Mouse (Mus musculus) lung, embryonic 15.5 days (tissue): ENCODE data around the gene Pcdh10. TPM values are rescaled to one million over a fixed set of nuclear protein-coding genes. Genes with fewer than 3 reads are reported as not detected.

Experiments used
- ATAC-seq: fragments of 200-750 bp; cut with Nextera tagmentation; 2 replicates; pipeline ENCODE4 v1.8.0; 2017; ENCODE audit warnings: moderate number of reproducible peaks, borderline replicate concordance; ENCODE audit not compliant: low FRiP score, low TSS enrichment; ENCODE audit errors: extremely low read depth
- H3K27ac ChIP-seq: fragments of 300-500 bp; sonication (generic); 2 replicates; pipeline ENCODE4 v1.5.1; 2015; ENCODE audit warnings: moderate library complexity, mild to moderate bottlenecking, inconsistent platforms
- H3K27me3 ChIP-seq: fragments of 300-500 bp; sonication (generic); 2 replicates; pipeline ENCODE4 v1.6.1; 2015; ENCODE audit warnings: inconsistent platforms
- H3K36me3 ChIP-seq: fragments of 300-500 bp; sonication (generic); 2 replicates; pipeline ENCODE4 v1.6.1; 2015; ENCODE audit warnings: inconsistent platforms
- H3K4me1 ChIP-seq: fragments of 300-500 bp; sonication (generic); 2 replicates; pipeline ENCODE4 v1.6.1; 2015; ENCODE audit warnings: inconsistent platforms
- H3K4me2 ChIP-seq: fragments of 300-500 bp; sonication (generic); 2 replicates; pipeline ENCODE4 v1.6.1; 2015; ENCODE audit warnings: inconsistent platforms, mild to moderate bottlenecking, moderate library complexity
- H3K4me3 ChIP-seq: fragments of 300-500 bp; sonication (generic); 2 replicates; pipeline ENCODE4 v1.5.1; 2015; ENCODE audit warnings: mild to moderate bottlenecking, inconsistent platforms
- H3K9ac ChIP-seq: fragments of 300-500 bp; sonication (generic); 2 replicates; pipeline ENCODE4 v1.6.1; 2015; ENCODE audit warnings: inconsistent platforms
- H3K9me3 ChIP-seq: fragments of 300-500 bp; sonication (generic); 2 replicates; pipeline ENCODE4 v1.6.1; 2016; ENCODE audit warnings: inconsistent platforms
- WGBS: fragments of 180-500 bp; shearing (Covaris S2); methylation state at CpG from one replicate; pipeline ENCODE4 v1.1.7; 2015; 5-methylcytosine and 5-hydroxymethylcytosine counted together
- polyA plus RNA-seq: library from polyadenylated mRNA; unstranded; fragments of >200 nt; fragmentation: Nextera tagmentation; extraction: Ambion mirVana; gene quantifications from 2 replicates; pipeline ENCODE4 v1.2.1, GENCODE M21; 2015

Gene Pcdh10
- 0.12 and 0.53 TPM in 2 replicates for polyA plus RNA-seq

DNA sequence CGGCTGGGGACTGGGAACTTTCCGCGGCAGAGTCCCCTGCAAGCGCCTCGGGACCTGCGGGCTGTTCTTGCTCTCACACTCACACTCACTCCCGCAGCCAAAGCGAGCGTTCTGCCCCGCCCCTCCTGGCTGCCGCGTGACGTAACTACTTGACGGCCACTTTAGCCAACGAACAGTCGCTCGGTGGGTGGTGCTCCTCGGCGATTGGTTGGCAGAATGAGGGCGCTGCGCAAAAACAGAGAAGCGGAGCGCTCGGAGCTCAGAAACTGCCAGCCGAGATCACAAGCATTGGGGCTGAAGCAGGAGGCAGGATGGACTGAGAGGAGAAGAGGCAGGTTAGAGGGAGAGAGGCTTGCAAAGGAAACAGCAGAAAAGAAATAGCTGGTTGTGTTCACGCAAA lies at the start of gene Pcdh10:
Gene Pcdh10 (plus strand): TSS at position 254 of the 400 bp plus-strand sequence.
- peak within 1 kb of the TSS; percentile 42; the same call in 1 of the 2 replicates for H3K9ac ChIP-seq
- H3K4me3 ChIP-seq: peak within 1 kb of the TSS; percentile 57
- H3K27ac ChIP-seq: no peak within 1 kb of the TSS
- H3K36me3 ChIP-seq: no peaks in the 10 kb centered on the region
- peaks cover 42% of the 10 kb centered on the region for H3K4me1 ChIP-seq
- peak within 1 kb of the TSS; percentile 97 for H3K4me2 ChIP-seq
- H3K27me3 ChIP-seq: peaks cover 49% of the 10 kb centered on the region
- WGBS: under 1% methylated on average over 26 of the region's 26 CpGs
- peak; percentile 88 for ATAC-seq
- H3K9me3 ChIP-seq: no peaks in the 10 kb centered on the region

DNA sequence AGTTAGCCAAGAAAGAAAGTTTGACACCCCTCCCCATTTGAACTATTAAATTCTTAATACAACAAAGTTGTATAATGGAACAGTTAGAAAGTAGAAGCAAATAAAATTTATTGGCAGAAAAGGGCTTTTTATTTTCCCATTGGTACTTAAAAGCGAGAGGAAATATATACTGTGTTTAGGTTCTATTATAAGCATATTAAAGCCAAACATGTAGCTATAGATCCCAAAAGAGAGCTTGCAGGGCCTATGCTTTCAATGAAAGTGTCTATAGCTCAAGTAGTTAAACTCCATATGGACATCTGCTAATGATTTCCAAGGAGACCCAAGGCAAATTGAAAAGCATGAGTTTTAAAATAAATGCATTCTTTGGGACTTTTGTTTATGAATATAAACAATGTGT lies 22.3 kb upstream of the Pcdh10 start:
- H3K4me1 ChIP-seq: no peaks in the 10 kb centered on the region
- no peaks in the 10 kb centered on the region for H3K9me3 ChIP-seq
- no peak overlapping the region for H3K27ac ChIP-seq
- ATAC-seq: no peak
- no peak overlapping the region for H3K9ac ChIP-seq
- H3K4me2 ChIP-seq: no peak overlapping the region
- 78% methylated on average over 1 of the region's 1 CpGs for WGBS
- H3K36me3 ChIP-seq: no peaks in the 10 kb centered on the region
- no peak overlapping the region for H3K4me3 ChIP-seq
- no peaks in the 10 kb centered on the region for H3K27me3 ChIP-seq

DNA sequence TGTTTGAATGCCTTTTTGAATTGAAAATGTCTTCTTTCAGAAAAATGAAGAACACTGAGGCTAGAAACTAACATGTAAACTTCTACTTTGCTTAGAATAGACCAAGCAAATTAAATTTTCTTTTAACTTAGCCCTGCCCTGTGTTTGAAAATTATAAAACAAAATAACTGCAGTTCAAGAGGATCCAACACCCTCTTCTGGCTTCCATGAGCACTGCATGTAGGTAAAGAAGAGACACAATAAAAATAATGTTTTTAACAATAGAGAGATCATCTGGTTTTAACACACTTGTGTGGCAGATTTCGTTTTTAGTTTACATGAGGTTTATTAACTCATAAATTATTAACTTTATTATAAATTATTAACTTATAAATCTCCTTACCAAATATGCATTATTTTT lies 9.2 kb upstream of the Pcdh10 start:
- Histone ChIP-seq H3K4me3 (no peak overlapping the region), H3K4me2 (no peak overlapping the region), H3K27ac (no peak overlapping the region), H3K9ac (no peak overlapping the region), H3K27me3 (no peaks in the 10 kb centered on the region), H3K36me3 (no peaks in the 10 kb centered on the region), H3K4me1 (no peaks in the 10 kb centered on the region), H3K9me3 (no peaks in the 10 kb centered on the region)
- 52% methylated on average over 1 of the region's 1 CpGs for WGBS
- ATAC-seq: no peak

DNA sequence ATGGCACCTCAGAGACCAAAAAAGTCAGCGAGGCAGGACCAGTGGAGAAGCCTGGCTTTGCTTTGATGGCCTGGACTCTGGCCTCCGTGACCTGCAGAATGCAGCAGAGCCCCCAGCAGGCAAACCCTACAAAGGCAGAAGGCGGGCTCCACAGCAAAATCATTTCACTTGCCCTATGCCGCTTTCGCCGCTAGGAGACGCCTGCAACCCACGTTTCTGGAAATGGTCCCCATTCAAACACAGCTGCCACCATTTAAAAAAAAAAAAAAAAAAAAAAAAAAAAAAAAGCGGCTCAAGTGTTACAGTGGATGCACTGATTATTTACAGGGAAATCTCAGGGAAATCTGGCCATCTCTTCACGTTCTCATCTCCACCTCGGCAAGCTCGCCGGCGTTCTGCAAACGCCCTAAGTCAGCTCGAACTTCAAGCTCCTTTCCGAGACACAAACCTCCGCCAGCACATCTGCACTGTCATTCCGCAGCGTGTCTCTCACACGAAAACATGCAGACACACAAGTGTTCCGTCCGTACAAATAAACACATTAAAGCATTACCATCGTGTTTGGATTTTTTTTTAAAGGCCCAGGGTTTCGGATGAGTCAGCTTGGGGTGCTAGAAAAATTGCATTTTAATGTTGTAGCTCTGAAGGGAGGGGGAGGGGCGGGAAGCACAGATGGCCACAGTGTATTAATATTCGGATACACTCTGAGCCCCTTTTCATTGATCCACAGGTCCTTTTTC lies 2.3 kb upstream of the Pcdh10 start:
- H3K9ac ChIP-seq: peak overlapping the region; percentile 8
- H3K36me3 ChIP-seq: no peaks in the 10 kb centered on the region
- H3K9me3 ChIP-seq: no peaks in the 10 kb centered on the region
- H3K27me3 ChIP-seq: peaks cover 32% of the 10 kb centered on the region
- WGBS: under 1% methylated on average over 27 of the region's 27 CpGs
- peaks cover 35% of the 10 kb centered on the region for H3K4me1 ChIP-seq
- peak overlapping the region; percentile 97 for H3K4me2 ChIP-seq
- ATAC-seq: 0 out of 2 replicates have a peak, but pooled peaks have one; percentile 15
- H3K27ac ChIP-seq: no peak overlapping the region
- H3K4me3 ChIP-seq: peak overlapping the region; percentile 57

DNA sequence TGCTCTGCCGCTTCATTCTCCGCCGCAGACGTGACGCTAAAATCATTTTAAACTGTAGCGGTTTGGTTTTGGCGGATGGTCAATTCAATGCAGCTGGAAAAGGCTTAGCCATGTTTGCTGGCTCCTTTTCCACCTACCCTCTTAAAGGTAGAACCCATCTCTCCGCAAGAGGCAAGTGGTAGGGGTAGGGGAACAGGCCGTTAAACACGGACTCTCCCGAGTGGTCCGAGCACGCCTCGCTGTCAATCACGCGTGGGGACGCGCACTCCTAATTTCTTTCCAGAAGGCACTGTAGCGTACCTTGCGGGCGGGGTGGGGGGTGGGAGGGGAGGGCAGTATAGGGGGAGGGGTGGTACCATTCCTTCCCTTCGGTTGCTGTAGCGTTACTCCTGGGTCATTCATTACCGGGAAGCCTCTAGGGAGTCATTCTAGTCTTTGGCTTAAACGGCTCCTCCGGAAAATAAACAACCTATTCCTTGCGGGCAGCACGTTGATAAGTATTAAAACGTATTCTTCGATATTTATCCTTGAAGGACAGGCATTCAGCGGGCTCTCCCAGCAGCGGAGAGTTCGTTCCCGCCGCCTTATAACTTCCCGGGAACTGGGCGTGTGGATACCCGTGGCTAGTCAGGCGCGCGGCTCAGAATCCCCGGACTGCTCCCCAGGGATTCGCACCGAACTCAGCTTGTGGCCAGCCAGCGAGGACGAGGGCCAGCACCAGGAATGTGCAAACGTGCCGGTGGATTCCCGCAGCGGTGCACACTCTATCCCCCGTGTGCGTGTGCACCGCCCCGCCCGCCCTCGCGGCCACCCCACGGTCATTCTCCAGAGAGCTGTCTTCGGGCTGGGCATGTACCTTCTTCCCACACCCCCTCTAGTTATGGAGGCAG lies 1.5 kb upstream of the Pcdh10 start:
- Histone ChIP-seq H3K4me1 (peaks cover 42% of the 10 kb centered on the region), H3K9me3 (no peaks in the 10 kb centered on the region), H3K9ac (peak overlapping the region; percentile 42), H3K4me3 (peak overlapping the region; percentile 57), H3K4me2 (peak overlapping the region; percentile 97), H3K36me3 (no peaks in the 10 kb centered on the region), H3K27ac (no peak overlapping the region), H3K27me3 (peaks cover 40% of the 10 kb centered on the region)
- ATAC-seq: no peak; the same call in 1 of the 2 replicates
- WGBS: under 1% methylated on average over 59 of the region's 59 CpGs

DNA sequence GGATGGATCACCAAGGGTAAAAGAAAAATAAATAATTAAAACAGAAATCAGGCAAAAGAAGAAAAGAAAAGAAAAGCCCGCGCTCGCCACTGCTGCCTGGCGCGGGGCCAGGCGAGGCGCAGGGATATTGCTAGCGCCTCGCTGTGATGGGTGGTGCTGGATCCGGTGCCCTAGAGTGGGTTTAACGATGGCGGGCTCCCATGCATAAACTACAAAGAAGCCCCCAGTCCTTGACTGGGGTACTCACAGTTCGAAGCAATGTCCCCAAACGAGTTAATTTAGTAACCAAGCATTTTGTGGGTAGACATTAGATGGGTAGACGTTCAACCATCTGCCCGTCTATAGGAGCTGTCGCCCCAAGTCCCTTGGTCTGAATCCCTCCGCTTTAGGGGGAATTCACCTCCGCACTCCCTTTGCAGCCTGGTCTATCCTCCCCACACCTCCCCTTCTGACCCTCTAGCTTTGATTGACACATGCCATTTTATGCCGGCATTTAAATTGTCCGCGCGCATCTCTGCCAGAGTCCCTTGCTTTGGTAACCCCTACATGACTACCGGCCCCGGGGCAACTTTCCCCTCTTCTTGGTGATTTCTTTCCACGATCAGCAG lies 703 bp upstream of the Pcdh10 start:
- ATAC-seq: peak; percentile 3; the same call in 1 of the 2 replicates
- no peaks in the 10 kb centered on the region for H3K36me3 ChIP-seq
- peak overlapping the region; percentile 57 for H3K4me3 ChIP-seq
- under 1% methylated on average over 26 of the region's 26 CpGs for WGBS
- peak overlapping the region; percentile 97 for H3K4me2 ChIP-seq
- peaks cover 46% of the 10 kb centered on the region for H3K27me3 ChIP-seq
- no peaks in the 10 kb centered on the region for H3K9me3 ChIP-seq
- H3K4me1 ChIP-seq: peaks cover 42% of the 10 kb centered on the region
- H3K27ac ChIP-seq: no peak overlapping the region
- peak overlapping the region; percentile 42; the same call in 1 of the 2 replicates for H3K9ac ChIP-seq

DNA sequence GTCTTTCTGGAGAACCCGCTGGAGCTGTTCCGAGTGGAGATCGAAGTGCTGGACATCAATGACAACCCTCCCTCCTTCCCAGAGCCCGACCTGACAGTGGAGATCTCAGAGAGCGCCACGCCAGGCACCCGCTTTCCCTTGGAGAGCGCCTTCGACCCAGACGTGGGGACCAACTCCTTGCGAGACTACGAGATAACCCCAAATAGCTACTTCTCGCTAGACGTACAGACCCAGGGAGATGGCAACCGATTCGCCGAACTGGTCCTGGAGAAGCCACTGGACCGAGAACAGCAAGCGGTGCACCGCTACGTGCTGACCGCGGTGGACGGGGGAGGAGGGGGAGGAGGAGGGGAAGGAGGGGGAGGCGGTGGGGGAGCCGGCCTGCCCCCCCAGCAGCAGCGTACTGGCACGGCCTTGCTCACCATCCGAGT lies 1.4 kb downstream of the Pcdh10 start:
- WGBS: under 1% methylated on average over 27 of the region's 29 CpGs
- Histone ChIP-seq H3K4me3 (peak overlapping the region; percentile 57), H3K36me3 (no peaks in the 10 kb centered on the region), H3K27ac (no peak overlapping the region), H3K4me1 (peaks cover 42% of the 10 kb centered on the region), H3K9me3 (no peaks in the 10 kb centered on the region), H3K4me2 (peak overlapping the region; percentile 97), H3K9ac (peak overlapping the region; percentile 4; the same call in 1 of the 2 replicates), H3K27me3 (peaks cover 49% of the 10 kb centered on the region)
- no peak for ATAC-seq

DNA sequence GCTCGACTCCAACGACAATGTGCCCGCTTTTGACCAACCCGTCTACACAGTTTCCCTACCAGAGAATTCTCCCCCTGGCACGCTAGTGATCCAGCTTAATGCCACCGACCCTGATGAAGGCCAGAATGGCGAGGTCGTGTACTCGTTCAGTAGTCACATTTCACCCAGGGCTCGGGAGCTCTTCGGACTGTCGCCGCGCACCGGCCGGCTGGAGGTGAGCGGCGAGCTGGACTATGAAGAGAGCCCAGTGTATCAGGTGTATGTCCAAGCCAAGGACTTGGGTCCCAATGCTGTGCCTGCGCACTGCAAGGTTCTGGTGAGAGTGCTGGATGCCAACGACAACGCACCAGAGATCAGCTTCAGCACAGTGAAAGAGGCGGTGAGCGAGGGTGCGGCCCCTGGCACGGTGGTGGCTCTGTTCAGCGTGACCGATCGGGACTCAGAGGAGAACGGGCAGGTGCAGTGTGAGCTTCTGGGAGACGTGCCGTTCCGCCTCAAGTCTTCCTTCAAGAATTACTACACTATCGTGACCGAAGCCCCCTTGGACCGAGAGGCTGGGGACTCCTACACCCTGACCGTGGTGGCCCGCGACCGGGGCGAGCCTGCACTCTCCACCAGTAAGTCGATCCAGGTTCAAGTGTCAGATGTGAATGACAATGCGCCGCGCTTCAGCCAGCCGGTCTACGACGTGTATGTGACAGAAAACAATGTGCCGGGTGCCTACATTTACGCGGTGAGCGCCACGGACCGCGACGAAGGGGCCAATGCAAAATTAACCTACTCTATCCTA lies 2.0 kb downstream of the Pcdh10 start:
- Histone ChIP-seq H3K9ac (peak overlapping the region; percentile 4; the same call in 1 of the 2 replicates), H3K4me3 (peak overlapping the region; percentile 57), H3K36me3 (no peaks in the 10 kb centered on the region), H3K27me3 (peaks cover 48% of the 10 kb centered on the region), H3K4me1 (peaks cover 42% of the 10 kb centered on the region), H3K27ac (no peak overlapping the region), H3K9me3 (no peaks in the 10 kb centered on the region), H3K4me2 (peak overlapping the region; percentile 97)
- 0% methylated on average over 55 of the region's 55 CpGs for WGBS
- ATAC-seq: no peak

DNA sequence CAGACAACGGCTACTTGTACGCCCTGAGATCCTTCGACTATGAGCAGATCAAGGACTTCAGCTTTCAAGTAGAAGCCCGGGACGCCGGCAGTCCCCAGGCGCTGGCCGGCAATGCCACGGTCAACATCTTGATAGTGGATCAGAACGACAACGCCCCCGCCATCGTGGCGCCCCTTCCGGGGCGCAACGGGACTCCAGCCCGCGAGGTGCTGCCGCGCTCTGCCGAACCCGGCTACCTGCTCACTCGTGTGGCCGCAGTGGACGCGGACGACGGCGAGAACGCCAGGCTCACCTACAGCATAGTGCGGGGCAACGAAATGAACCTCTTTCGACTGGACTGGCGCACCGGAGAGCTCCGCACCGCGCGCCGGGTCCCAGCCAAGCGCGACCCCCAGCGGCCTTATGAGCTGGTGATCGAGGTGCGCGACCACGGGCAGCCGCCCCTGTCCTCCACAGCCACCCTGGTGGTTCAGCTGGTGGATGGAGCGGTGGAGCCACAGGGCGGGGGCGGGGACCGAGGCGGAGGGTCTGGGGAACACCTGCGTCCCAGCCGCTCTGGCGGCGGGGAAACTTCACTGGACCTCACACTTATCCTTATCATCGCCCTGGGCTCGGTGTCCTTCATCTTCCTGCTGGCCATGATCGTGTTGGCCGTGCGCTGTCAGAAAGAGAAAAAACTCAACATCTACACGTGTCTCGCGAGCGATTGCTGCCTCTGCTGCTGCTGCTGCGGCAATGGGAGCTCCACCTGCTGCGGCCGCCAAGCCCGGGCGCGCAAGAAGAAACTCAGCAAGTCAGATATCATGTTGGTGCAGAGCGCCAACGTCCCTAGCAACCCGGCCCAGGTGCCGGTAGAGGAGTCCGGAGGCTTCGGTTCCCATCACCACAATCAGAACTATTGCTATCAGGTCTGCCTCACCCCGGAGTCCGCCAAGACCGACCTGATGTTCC lies 2.9 kb downstream of the Pcdh10 start:
- H3K4me1 ChIP-seq: peaks cover 42% of the 10 kb centered on the region
- no peak overlapping the region for H3K27ac ChIP-seq
- H3K27me3 ChIP-seq: peaks cover 43% of the 10 kb centered on the region
- peak overlapping the region; percentile 97 for H3K4me2 ChIP-seq
- under 1% methylated on average over 82 of the region's 82 CpGs for WGBS
- no peaks in the 10 kb centered on the region for H3K9me3 ChIP-seq
- H3K4me3 ChIP-seq: peak overlapping the region; percentile 57
- no peaks in the 10 kb centered on the region for H3K36me3 ChIP-seq
- no peak overlapping the region for H3K9ac ChIP-seq
- ATAC-seq: no peak

DNA sequence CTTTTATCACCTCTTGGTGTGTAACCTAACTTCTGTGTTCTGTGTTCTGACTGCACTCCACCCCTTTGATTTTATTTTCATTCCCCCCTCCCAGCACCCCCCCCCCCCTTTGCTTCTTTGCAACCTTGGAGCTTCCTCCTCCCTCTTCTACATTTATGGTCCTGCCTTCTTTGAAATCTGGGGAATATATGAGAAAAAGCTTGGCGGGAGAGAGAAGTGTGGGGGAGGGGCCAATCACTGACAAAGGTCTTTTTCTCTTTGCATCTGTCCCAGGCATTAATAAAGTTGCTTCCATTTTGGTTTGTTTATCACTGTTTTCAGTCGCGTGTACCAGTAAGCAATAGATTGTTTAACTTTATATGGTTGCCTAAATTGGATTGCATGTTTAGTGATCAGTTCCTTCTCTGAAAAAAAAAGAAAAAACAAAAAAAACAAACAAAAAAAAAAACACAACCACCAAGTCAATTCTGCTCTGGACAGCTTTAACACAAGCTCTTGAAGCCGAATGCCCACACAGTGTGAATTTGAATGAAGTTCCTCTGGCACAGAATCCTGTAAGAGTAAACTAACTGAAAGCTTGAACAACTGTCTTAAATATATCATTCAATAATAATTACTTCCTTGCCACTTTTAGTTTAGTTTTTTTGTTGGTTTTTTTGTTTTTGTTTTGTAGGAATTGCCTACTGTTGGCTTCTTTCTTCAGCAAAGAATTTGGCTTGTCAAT lies 4.0 kb downstream of the Pcdh10 start:
- Histone ChIP-seq H3K36me3 (no peaks in the 10 kb centered on the region), H3K27me3 (peaks cover 43% of the 10 kb centered on the region), H3K4me2 (peak overlapping the region; percentile 97; the same call in 1 of the 2 replicates), H3K9ac (no peak overlapping the region), H3K4me3 (no peak overlapping the region), H3K27ac (no peak overlapping the region), H3K9me3 (no peaks in the 10 kb centered on the region), H3K4me1 (peaks cover 35% of the 10 kb centered on the region)
- 28% methylated on average over 4 of the region's 4 CpGs for WGBS
- no peak for ATAC-seq
